Mouse (Mus musculus): ENCODE results near the gene Snx29. TPM values are rescaled to one million over a fixed set of nuclear protein-coding genes. Genes with fewer than 3 reads are reported as not detected.
"Not testable (repeated sequence)": the region's sequence is repeated elsewhere in the genome, so short reads cannot be mapped to it uniquely, and the experiment has no call there.

Gene Snx29
- polyA plus RNA-seq, 1 experiment, result 24.4 TPM

DNA sequence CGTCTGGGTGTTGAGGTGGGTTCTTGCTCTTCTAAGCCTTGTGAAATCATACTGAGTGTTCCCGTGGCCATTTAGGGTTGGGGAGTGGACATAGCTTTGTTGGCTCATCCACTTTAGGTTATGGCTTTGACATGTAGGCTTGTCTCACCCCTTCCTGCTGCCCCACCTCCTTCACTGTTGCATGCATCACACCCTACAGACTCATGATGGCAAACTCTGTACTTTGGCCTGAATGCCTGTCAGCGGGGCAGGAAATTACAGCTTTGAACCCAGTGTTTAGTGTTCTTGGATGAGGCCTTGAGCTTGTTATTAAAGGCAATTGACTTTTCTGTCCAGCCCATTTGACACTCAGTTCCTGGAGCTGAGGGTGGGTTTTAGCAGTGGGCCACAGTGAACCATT is 114.9 kb downstream of the Snx29 start:
- H3K27ac ChIP-seq (ENCODE audit: control insufficient read depth, insufficient read depth, low read depth, low read length, poor library complexity), result no peak overlapping the region
- H3K4me3 ChIP-seq (replicated peaks; ENCODE audit: control insufficient read depth, low read depth, low read length), result no peak overlapping the region
- H3K4me1 ChIP-seq (ENCODE audit: control insufficient read depth, insufficient read depth, low read length), result peaks cover 1% of the 10 kb centered on the region; the same call in 1 of the 2 replicates
- WGBS, result 73% methylated on average over 3 of the region's 3 CpGs
- TF ChIP-seq POLR2A (IDR thresholded peaks at IDR 0.05; ENCODE audit: borderline replicate concordance, control insufficient read depth, low read depth, low read length) (no peak), CTCF (IDR thresholded peaks at IDR 0.05; ENCODE audit: control insufficient read depth, insufficient read depth, low read length) (no peak)

DNA sequence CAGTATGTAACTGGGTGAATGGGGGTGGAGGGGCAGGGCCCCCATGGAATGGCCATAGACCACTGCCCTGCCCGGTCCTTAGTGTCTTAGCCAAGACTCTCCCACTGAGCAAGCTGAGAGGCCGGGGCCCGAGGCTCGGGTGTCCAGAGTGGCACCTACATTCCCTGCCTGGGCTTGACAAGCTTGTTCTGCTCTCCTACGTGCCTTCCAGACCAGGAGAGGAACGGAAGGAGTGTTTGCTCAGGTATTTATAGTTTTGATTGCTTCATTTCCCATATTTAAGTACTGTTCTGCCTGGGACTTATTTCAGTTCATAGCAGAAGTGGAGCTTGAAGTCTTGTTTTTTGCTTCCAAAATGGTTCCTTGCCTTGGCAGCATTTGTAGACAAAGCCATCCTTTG is 116.7 kb downstream of the Snx29 start:
- no peak for TF ChIP-seq POLR2A (IDR thresholded peaks at IDR 0.05; ENCODE audit: borderline replicate concordance, control insufficient read depth, low read depth, low read length)
- no peak for TF ChIP-seq CTCF (IDR thresholded peaks at IDR 0.05; ENCODE audit: control insufficient read depth, insufficient read depth, low read length)
- Histone ChIP-seq H3K4me1 (ENCODE audit: control insufficient read depth, insufficient read depth, low read length) (no peaks in the 10 kb centered on the region; the same call in 1 of the 2 replicates), H3K27ac (ENCODE audit: control insufficient read depth, insufficient read depth, low read depth, low read length, poor library complexity) (no peak overlapping the region), H3K4me3 (replicated peaks; ENCODE audit: control insufficient read depth, low read depth, low read length) (no peak overlapping the region)
- WGBS, result 47% methylated on average over 6 of the region's 6 CpGs

DNA sequence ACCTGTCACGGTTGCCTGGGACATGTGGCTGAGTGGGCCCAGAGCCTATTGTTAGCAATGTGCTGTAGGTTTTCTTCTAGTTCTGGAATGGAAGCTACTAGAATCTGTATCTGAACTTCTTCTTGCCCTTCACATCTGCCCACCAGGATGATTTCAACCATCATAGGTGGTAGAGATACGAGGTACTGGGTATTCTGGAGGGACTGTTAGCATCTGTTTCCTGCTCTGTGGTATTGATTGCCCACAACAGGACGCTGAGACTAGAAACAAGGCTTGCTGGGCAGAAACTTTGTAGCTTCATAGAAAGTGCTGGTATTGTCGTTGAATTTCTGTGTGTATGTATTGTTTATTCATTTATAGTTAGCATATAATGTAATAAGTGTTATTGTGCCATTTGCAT is 118.9 kb downstream of the Snx29 start:
- Histone ChIP-seq H3K4me3 (replicated peaks; ENCODE audit: control insufficient read depth, low read depth, low read length) (no peak overlapping the region), H3K27ac (ENCODE audit: control insufficient read depth, insufficient read depth, low read depth, low read length, poor library complexity) (no peak overlapping the region), H3K4me1 (ENCODE audit: control insufficient read depth, insufficient read depth, low read length) (no peaks in the 10 kb centered on the region; the same call in 1 of the 2 replicates)
- TF ChIP-seq POLR2A (IDR thresholded peaks at IDR 0.05; ENCODE audit: borderline replicate concordance, control insufficient read depth, low read depth, low read length), result no peak
- TF ChIP-seq CTCF (IDR thresholded peaks at IDR 0.05; ENCODE audit: control insufficient read depth, insufficient read depth, low read length), result no peak
- 10% methylated on average over 4 of the region's 4 CpGs for WGBS

DNA sequence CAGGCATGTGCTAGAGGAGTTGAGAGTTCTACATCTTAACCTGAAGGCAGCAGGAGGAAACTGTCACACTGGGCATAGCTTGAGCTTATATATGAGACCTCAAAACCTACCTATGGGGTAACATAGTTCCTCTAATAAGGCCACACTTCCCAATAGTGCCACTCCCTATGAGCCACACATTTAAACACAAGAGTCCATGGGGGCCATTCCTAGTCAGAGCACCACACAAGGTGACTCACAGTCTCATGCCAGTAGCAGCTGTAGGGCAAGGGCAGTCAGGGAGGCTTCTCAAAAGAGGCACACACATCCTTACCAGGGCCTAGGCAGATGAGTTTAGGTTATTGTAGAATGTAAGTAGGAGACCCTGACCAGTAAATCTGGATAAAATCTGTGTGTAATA is 119.8 kb downstream of the Snx29 start:
- Histone ChIP-seq H3K27ac (ENCODE audit: control insufficient read depth, insufficient read depth, low read depth, low read length, poor library complexity) (no peak overlapping the region), H3K4me1 (ENCODE audit: control insufficient read depth, insufficient read depth, low read length) (no peaks in the 10 kb centered on the region; the same call in 1 of the 2 replicates), H3K4me3 (replicated peaks; ENCODE audit: control insufficient read depth, low read depth, low read length) (no peak overlapping the region)
- TF ChIP-seq POLR2A (IDR thresholded peaks at IDR 0.05; ENCODE audit: borderline replicate concordance, control insufficient read depth, low read depth, low read length), result no peak
- no peak for TF ChIP-seq CTCF (IDR thresholded peaks at IDR 0.05; ENCODE audit: control insufficient read depth, insufficient read depth, low read length)

DNA sequence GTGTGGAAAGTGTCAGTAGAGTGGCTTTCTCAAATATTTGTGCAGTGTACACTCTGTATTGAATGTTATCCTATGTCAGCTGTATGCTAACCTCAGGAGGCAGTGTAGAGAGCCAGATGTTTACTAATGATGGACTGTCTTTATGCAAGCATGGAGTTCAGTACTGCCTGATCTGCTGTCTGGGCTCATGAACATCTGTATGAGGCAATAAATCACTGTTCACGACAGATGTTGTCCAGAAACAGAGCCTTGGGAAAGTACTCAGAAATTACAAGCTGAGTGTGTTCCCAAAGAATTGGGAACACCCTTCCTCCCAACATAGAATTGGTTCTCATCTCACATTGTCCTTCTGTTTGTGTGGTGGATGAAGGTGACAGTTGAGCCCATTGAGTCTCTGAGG is 121.9 kb downstream of the Snx29 start:
- Histone ChIP-seq H3K4me1 (ENCODE audit: control insufficient read depth, insufficient read depth, low read length) (no peaks in the 10 kb centered on the region; the same call in 1 of the 2 replicates), H3K4me3 (replicated peaks; ENCODE audit: control insufficient read depth, low read depth, low read length) (no peak overlapping the region), H3K27ac (ENCODE audit: control insufficient read depth, insufficient read depth, low read depth, low read length, poor library complexity) (no peak overlapping the region)
- no peak for TF ChIP-seq POLR2A (IDR thresholded peaks at IDR 0.05; ENCODE audit: borderline replicate concordance, control insufficient read depth, low read depth, low read length)
- 78% methylated on average over 1 of the region's 1 CpGs for WGBS

DNA sequence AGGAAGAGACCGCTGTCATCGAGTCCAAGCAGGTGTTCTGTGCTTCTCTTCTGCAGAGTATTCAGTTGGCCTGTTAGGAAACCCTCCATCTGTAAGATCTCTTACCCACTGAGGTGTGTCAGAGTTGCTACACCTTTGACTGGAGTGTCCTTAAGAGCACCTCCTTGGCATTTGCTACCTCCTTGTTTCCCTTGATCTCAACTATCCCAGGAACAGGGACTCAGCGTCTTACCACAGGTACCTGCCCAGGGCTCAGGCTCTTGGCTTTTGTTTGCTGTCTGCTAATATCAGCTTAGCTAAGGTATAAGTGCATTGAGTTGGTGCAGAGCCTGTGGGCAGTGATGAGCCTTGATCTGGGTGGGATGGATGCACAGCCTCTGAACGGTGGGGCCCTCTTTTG is 124.3 kb downstream of the Snx29 start:
- 93% methylated on average over 4 of the region's 4 CpGs for WGBS

DNA sequence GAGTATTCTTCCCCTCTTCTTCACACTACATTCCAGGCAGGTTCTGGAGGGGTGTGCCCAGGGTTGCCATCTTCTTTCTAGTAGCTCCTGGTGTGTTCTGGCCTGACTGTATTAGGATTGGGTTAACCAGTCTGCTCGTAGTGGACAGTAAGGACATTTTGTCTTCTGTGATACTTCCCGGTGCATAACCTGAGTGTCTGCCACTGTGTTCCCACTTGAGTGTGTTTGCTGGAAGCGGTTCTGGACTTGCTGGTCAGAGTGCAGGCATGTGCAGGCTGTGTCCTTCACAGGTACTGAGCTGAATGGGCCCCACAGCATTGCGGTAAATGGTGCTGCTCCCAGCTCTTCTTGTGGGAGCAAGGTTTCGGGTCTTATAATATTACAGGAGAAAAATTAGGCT is 125.2 kb downstream of the Snx29 start:
- H3K27ac ChIP-seq (ENCODE audit: control insufficient read depth, insufficient read depth, low read depth, low read length, poor library complexity), result no peak overlapping the region
- WGBS, result 88% methylated on average over 5 of the region's 5 CpGs
- no peak overlapping the region for H3K4me3 ChIP-seq (replicated peaks; ENCODE audit: control insufficient read depth, low read depth, low read length)
- no peaks in the 10 kb centered on the region; the same call in 1 of the 2 replicates for H3K4me1 ChIP-seq (ENCODE audit: control insufficient read depth, insufficient read depth, low read length)
- TF ChIP-seq CTCF (IDR thresholded peaks at IDR 0.05; ENCODE audit: control insufficient read depth, insufficient read depth, low read length), result no peak
- no peak for TF ChIP-seq POLR2A (IDR thresholded peaks at IDR 0.05; ENCODE audit: borderline replicate concordance, control insufficient read depth, low read depth, low read length)

More for the DNA sequence above, 124.3 kb downstream of the Snx29 start:
- Histone ChIP-seq H3K27ac (ENCODE audit: control insufficient read depth, insufficient read depth, low read depth, low read length, poor library complexity) (no peak overlapping the region), H3K4me3 (replicated peaks; ENCODE audit: control insufficient read depth, low read depth, low read length) (no peak overlapping the region), H3K4me1 (ENCODE audit: control insufficient read depth, insufficient read depth, low read length) (no peaks in the 10 kb centered on the region; the same call in 1 of the 2 replicates)
- TF ChIP-seq POLR2A (IDR thresholded peaks at IDR 0.05; ENCODE audit: borderline replicate concordance, control insufficient read depth, low read depth, low read length) (no peak), CTCF (IDR thresholded peaks at IDR 0.05; ENCODE audit: control insufficient read depth, insufficient read depth, low read length) (no peak)

DNA sequence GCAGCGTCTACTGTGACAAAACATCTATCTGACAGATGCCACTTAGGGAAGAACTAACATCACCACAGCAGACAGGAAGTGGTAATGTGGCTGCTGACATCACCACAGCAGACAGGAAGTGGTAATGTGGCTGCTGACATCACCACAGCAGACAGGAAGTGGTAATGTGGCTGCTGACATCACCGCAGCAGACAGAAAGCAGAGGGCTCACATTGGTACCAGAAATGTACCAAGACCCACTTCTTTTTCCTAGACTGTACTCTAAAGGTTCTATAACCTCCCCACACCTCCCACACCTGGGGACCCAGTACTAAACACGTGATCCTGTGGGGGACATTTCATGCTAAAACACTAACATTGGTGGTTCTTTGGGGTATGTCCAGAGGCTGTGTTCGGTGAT is 126.0 kb downstream of the Snx29 start:
- H3K4me1 ChIP-seq (ENCODE audit: control insufficient read depth, insufficient read depth, low read length); H3K27ac ChIP-seq (ENCODE audit: control insufficient read depth, insufficient read depth, low read depth, low read length, poor library complexity); H3K4me3 ChIP-seq (replicated peaks; ENCODE audit: control insufficient read depth, low read depth, low read length): not testable (repeated sequence)
- WGBS, result 58% methylated on average over 4 of the region's 4 CpGs

DNA sequence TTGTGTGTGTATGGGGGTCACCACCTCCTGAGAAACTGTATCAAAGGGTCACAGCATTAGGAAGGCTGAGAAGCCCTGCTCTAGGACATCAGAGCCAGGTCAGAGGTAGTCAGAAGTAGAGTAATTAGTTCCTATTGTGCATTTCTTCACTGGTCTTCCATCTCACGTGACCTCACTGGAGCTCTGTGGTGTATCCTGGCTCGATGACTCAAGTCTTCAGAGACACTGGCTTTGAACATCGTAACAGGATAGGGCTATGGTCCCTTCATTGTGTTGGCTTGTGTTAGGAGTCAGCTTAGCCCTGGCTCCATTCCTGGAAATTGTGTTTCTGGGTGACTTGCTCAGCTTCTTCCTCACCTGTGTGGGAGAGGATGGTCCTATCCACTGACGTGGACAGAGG is 126.6 kb downstream of the Snx29 start:
- Histone ChIP-seq H3K27ac (ENCODE audit: control insufficient read depth, insufficient read depth, low read depth, low read length, poor library complexity) (no peak overlapping the region), H3K4me1 (ENCODE audit: control insufficient read depth, insufficient read depth, low read length) (no peaks in the 10 kb centered on the region), H3K4me3 (replicated peaks; ENCODE audit: control insufficient read depth, low read depth, low read length) (no peak overlapping the region)
- TF ChIP-seq CTCF (IDR thresholded peaks at IDR 0.05; ENCODE audit: control insufficient read depth, insufficient read depth, low read length) (no peak), POLR2A (IDR thresholded peaks at IDR 0.05; ENCODE audit: borderline replicate concordance, control insufficient read depth, low read depth, low read length) (no peak)
- WGBS, result 77% methylated on average over 4 of the region's 4 CpGs
